In the genomic region with DNA sequence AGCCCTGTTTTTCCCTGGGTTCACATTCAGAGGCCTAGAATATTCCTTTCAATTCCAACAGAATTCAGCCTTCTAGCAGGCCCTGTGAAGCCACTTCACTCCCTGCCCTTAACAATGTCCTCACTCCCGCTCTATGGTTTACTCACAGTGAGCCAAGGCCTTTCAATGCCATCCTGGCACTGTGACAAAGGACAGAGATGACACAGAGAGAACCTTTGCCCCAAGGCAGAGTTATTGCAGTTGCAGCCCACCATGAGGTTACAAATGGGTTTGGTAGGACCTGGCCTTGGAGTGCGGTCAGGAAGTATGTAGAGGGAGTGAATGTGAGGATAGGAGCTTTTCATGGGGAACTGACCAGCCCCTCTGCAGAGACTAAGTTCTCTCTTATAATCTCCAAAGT, we compare ENCODE assay signal across 19 mouse cellular contexts. TPM values are rescaled to one million over a fixed set of nuclear protein-coding genes. Genes with fewer than 3 reads are reported as not detected.
DNase-seq lines count a peak whose midpoint lies in the region; ATAC-seq and TF ChIP-seq lines count a peak whose summit lies in the region.
"Had no signal": no experiment of that assay in that cellular context is flagged by ENCODE, and none has a peak within 500 bp of the region (broad histone marks: within the 10 kb centered on the region; RNA-seq: fewer than 3 reads in every experiment).

No protein-coding gene starts in this region.

- TF ChIP-seq EP300 in liver, postnatal 0 days (IDR thresholded peaks at IDR 0.05; ENCODE audit: low read depth), result no peak

- WGBS in liver, postnatal 0 days (ENCODE audit: insufficient replicate concordance), result 92% methylated on average over 2 of the region's 2 CpGs

- no peak for DNase-seq in layer of hippocampus, adult 2 months (ENCODE audit: low spot score in 2 of 2)
- DNase-seq in layer of hippocampus, postnatal 10 days (ENCODE audit: low spot score in 2 of 2), result no peak
- peak; percentile 90 to 95 for DNase-seq in adrenal gland, adult (ENCODE audit: inconsistent age in 2 of 2, low spot score in 1 of 2)
- peak; percentile 76 for DNase-seq in adrenal gland, postnatal 10 days
- no peak for DNase-seq in liver, postnatal 0 days
- no peak for DNase-seq in cerebellum, postnatal 36 days
- DNase-seq in kidney, adult 11 months, result no peak
- DNase-seq: cerebellum, postnatal 10 days; embryo, embryonic 11 days; gastrocnemius, adult 2 months; gastrocnemius, postnatal 25 days; heart, postnatal 10 days; heart, postnatal 4 days had no signal

- H3K4me3 ChIP-seq in layer of hippocampus, adult 2 months, result no peak overlapping the region
- H3K4me3 ChIP-seq in liver, postnatal 0 days (ENCODE audit: low read depth, low read length), result no peak overlapping the region
- H3K4me3 ChIP-seq: embryonic facial prominence, embryonic 15.5 days; erythroblast, embryonic 14.5 days; forebrain, embryonic 10.5 days; gastrocnemius, adult 2 months; hindbrain, embryonic 12.5 days had no signal

- no peak for TF ChIP-seq CTCF in layer of hippocampus, adult 2 months (conservative IDR thresholded peaks at IDR 0.05)
- TF ChIP-seq CTCF in liver, postnatal 0 days (IDR thresholded peaks at IDR 0.05; ENCODE audit: low read depth), result no peak

- H3K36me3 ChIP-seq in liver, postnatal 0 days (replicated peaks; ENCODE audit: insufficient read depth, low read length), result peaks cover 88% of the 10 kb centered on the region

- no peak overlapping the region for H3K4me2 ChIP-seq in liver, postnatal 0 days (ENCODE audit: low read depth, low read length)
- H3K4me2 ChIP-seq: embryonic facial prominence, embryonic 15.5 days; hindbrain, embryonic 12.5 days had no signal

- H3K4me1 ChIP-seq in liver, postnatal 0 days (ENCODE audit: insufficient read depth), result peaks cover 6% of the 10 kb centered on the region; the same call in 1 of the 2 replicates
- H3K4me1 ChIP-seq: embryonic facial prominence, embryonic 15.5 days; forebrain, embryonic 10.5 days; hindbrain, embryonic 12.5 days had no signal

- no peak overlapping the region; the same call in 1 of the 2 replicates for H3K9ac ChIP-seq in liver, postnatal 0 days (replicated peaks)
- H3K9ac ChIP-seq: embryonic facial prominence, embryonic 15.5 days; hindbrain, embryonic 12.5 days had no signal

- H3K27ac ChIP-seq in layer of hippocampus, adult 2 months, result 0 out of 2 replicates have a peak overlapping the region, but pooled peaks have one; percentile 12
- peak overlapping the region; percentile 18; the same call in 1 of the 2 replicates for H3K27ac ChIP-seq in liver, postnatal 0 days (ENCODE audit: low read depth)
- H3K27ac ChIP-seq: embryonic facial prominence, embryonic 15.5 days; forebrain, embryonic 10.5 days; gastrocnemius, adult 2 months; hindbrain, embryonic 12.5 days had no signal

- H3K9me3 ChIP-seq in liver, postnatal 0 days (ENCODE audit: low read length), result no peaks in the 10 kb centered on the region
- H3K9me3 ChIP-seq: embryonic facial prominence, embryonic 15.5 days; forebrain, embryonic 10.5 days; hindbrain, embryonic 12.5 days had no signal

- no peaks in the 10 kb centered on the region for H3K27me3 ChIP-seq in liver, postnatal 0 days (ENCODE audit: insufficient read depth, low read length)
- H3K27me3 ChIP-seq: embryonic facial prominence, embryonic 15.5 days; hindbrain, embryonic 12.5 days had no signal

- ATAC-seq in liver, postnatal 0 days, result peak; percentile 8; the same call in 1 of the 2 replicates
- ATAC-seq: forebrain, embryonic 14.5 days; hindbrain, embryonic 16.5 days had no signal

RNA-seq across cellular contexts. Expression of a gene that starts 11.3 kb away (rescaled TPM):
- 10 to 100 TPM; 60.1 to 63.7 TPM for total RNA-seq in layer of hippocampus, adult 2 months (2021)
- total RNA-seq in layer of hippocampus, postnatal 10 days (2021), result 10 to 100 TPM; 40.8 to 44.2 TPM
- 10 to 100 TPM; 43.6 to 51.3 TPM for total RNA-seq in adrenal gland, postnatal 10 days (2021)
- polyA plus RNA-seq in liver, postnatal 0 days (2015; fragmentation: Nextera tagmentation; extraction: Ambion mirVana), result 37.1 and 37.8 TPM in 2 replicates

RNA-seq across cellular contexts. Expression of a gene that starts 12.7 kb away (rescaled TPM):
- 10 to 100 TPM; 80.4 to 85.1 TPM for total RNA-seq in layer of hippocampus, adult 2 months (2021)
- total RNA-seq in layer of hippocampus, postnatal 10 days (2021), result 10 to 100 TPM; 74.1 to 77.8 TPM
- 100 to 1,000 TPM; 123 to 140 TPM for total RNA-seq in adrenal gland, postnatal 10 days (2021)
- polyA plus RNA-seq in liver, postnatal 0 days (2015; fragmentation: Nextera tagmentation; extraction: Ambion mirVana), result 99.6 and 101 TPM in 2 replicates

RNA-seq across cellular contexts. Expression of a gene that starts 12.7 kb away (rescaled TPM):
- total RNA-seq in layer of hippocampus, adult 2 months (2021), result 10 to 100 TPM; 66.9 to 72.7 TPM
- 10 to 100 TPM; 61.6 to 62.1 TPM for total RNA-seq in layer of hippocampus, postnatal 10 days (2021)
- 10 to 100 TPM; 30.2 to 45.4 TPM for total RNA-seq in adrenal gland, postnatal 10 days (2021)
- 11.3 and 11.9 TPM in 2 replicates for polyA plus RNA-seq in liver, postnatal 0 days (2015; fragmentation: Nextera tagmentation; extraction: Ambion mirVana)

RNA-seq across cellular contexts. Expression of a gene that starts 21.1 kb away (rescaled TPM):
- total RNA-seq in layer of hippocampus, adult 2 months (2021), result 10 to 100 TPM; 43.6 to 45.0 TPM
- total RNA-seq in layer of hippocampus, postnatal 10 days (2021), result 10 to 100 TPM; 36.4 to 36.9 TPM
- 10 to 100 TPM; 31.5 to 35.6 TPM for total RNA-seq in adrenal gland, postnatal 10 days (2021)
- polyA plus RNA-seq in liver, postnatal 0 days (2015; fragmentation: Nextera tagmentation; extraction: Ambion mirVana), result 43.5 and 45.5 TPM in 2 replicates

RNA-seq across cellular contexts. Expression of a gene that starts 21.4 kb away (rescaled TPM):
- total RNA-seq in layer of hippocampus, adult 2 months (2021), result 10 to 100 TPM; 34.3 to 35.8 TPM
- total RNA-seq in layer of hippocampus, postnatal 10 days (2021), result 10 to 100 TPM; 40.4 to 40.5 TPM
- 10 to 100 TPM; 42.2 to 43.7 TPM for total RNA-seq in adrenal gland, postnatal 10 days (2021)
- 41.5 and 46.4 TPM in 2 replicates for polyA plus RNA-seq in liver, postnatal 0 days (2015; fragmentation: Nextera tagmentation; extraction: Ambion mirVana)

Comparison
In these comparisons a context has a peak if more than half of its experiments do, and no peak if none do; other contexts are left out.
1. DNase-seq: peak in adrenal gland, adult (2 of 2) and adrenal gland, postnatal 10 days (single experiment); none in layer of hippocampus, adult 2 months (0 of 2), layer of hippocampus, postnatal 10 days (0 of 2), liver, postnatal 0 days (single experiment), cerebellum, postnatal 36 days (0 of 2) and kidney, adult 11 months (single experiment).